Mouse (Mus musculus) embryonic facial prominence, embryonic 14.5 days (tissue): ENCODE data around the gene Ppp5c. TPM values are rescaled to one million over a fixed set of nuclear protein-coding genes. Genes with fewer than 3 reads are reported as not detected.

ENCODE experiments used
- ATAC-seq: fragments of 200-750 bp; cut with Nextera tagmentation; 2 replicates; pipeline ENCODE4 v1.8.0; 2017; ENCODE audit warnings: low read depth, moderate number of reproducible peaks, moderate TSS enrichment
- DNase-seq: peaks from one replicate; pipeline ENCODE4 v3.0.0-alpha.2; 2015; ENCODE audit warnings: low spot score
- H3K27ac ChIP-seq: fragments of 300-500 bp; sonication (generic); replicated peaks from 2 replicates; pipeline ENCODE4 v1.5.1; 2014; ENCODE audit warnings: low read depth, mild to moderate bottlenecking, low read length, moderate library complexity
- H3K27me3 ChIP-seq: fragments of 300-500 bp; sonication (generic); replicated peaks from 2 replicates; pipeline ENCODE4 v1.6.1; 2014; ENCODE audit warnings: low read length; ENCODE audit not compliant: control insufficient read depth, insufficient read depth
- H3K36me3 ChIP-seq: fragments of 300-500 bp; sonication (generic); 2 replicates; pipeline ENCODE4 v1.6.1; 2014; ENCODE audit warnings: low read length, mixed read lengths; ENCODE audit not compliant: control insufficient read depth, insufficient read depth
- H3K4me1 ChIP-seq: fragments of 300-500 bp; sonication (generic); 2 replicates; pipeline ENCODE4 v1.6.1; 2014; ENCODE audit warnings: antibody characterized with exemption, low read length; ENCODE audit not compliant: control insufficient read depth, insufficient read depth
- H3K4me2 ChIP-seq: fragments of 300-500 bp; sonication (generic); 2 replicates; pipeline ENCODE4 v1.6.1; 2014; ENCODE audit warnings: low read depth, mild to moderate bottlenecking, low read length, moderate library complexity, mixed read lengths
- H3K4me3 ChIP-seq: fragments of 300-500 bp; sonication (generic); 2 replicates; pipeline ENCODE4 v1.5.1; 2014; ENCODE audit warnings: low read depth, mild to moderate bottlenecking, low read length
- H3K9ac ChIP-seq: fragments of 300-500 bp; sonication (generic); 2 replicates; pipeline ENCODE4 v1.6.1; 2014; ENCODE audit warnings: low read depth, mild to moderate bottlenecking, low read length, moderate library complexity, mixed read lengths
- H3K9me3 ChIP-seq: fragments of 300-500 bp; sonication (generic); 2 replicates; pipeline ENCODE4 v1.6.1; 2016; ENCODE audit warnings: low read length; ENCODE audit not compliant: control insufficient read depth
- WGBS: fragments of 180-500 bp; shearing (Covaris S2); extraction: QIAGEN DNeasy Blood & Tissue Kit; methylation state at CpG from one replicate; pipeline ENCODE4 v1.1.7; 2014; 5-methylcytosine and 5-hydroxymethylcytosine counted together
- polyA plus RNA-seq: library from polyadenylated mRNA; unstranded; fragments of >200 nt; fragmentation: Nextera tagmentation; extraction: Ambion mirVana; gene quantifications from 2 replicates; pipeline ENCODE4 v1.2.1, GENCODE M21; 2014

Gene Ppp5c
- polyA plus RNA-seq, 1 experiment from 2014 or later = 99.0 TPM

GRCm38 (mm10) chr7:17056601-17057523 lies 29.1 kb upstream of the Ppp5c start:
- H3K27me3 ChIP-seq = no peaks in the 10 kb centered on the region
- peaks cover 26% of the 10 kb centered on the region for H3K36me3 ChIP-seq
- peak overlapping the region; percentile 43 for H3K4me3 ChIP-seq
- DNase-seq (peak; percentile 86), ATAC-seq (0 out of 2 replicates have a peak, but pooled peaks have one; percentile 2)
- H3K9ac ChIP-seq = peak overlapping the region; percentile 52
- H3K4me2 ChIP-seq = peak overlapping the region; percentile 75
- 33% methylated on average over 13 of the region's 14 CpGs for WGBS
- peaks cover 42% of the 10 kb centered on the region for H3K4me1 ChIP-seq
- H3K27ac ChIP-seq = peak overlapping the region; percentile 95
- no peaks in the 10 kb centered on the region for H3K9me3 ChIP-seq

GRCm38 (mm10) chr7:17056081-17056581 lies 28.4 kb upstream of the Ppp5c start:
- WGBS = 2% methylated on average over 15 of the region's 42 CpGs
- Histone ChIP-seq H3K9me3 (no peaks in the 10 kb centered on the region), H3K4me1 (peaks cover 40% of the 10 kb centered on the region), H3K27me3 (no peaks in the 10 kb centered on the region), H3K9ac (peak overlapping the region; percentile 52), H3K27ac (peak overlapping the region; percentile 95), H3K4me2 (peak overlapping the region; percentile 75), H3K4me3 (peak overlapping the region; percentile 43), H3K36me3 (peaks cover 31% of the 10 kb centered on the region)
- DNase-seq = peak; percentile 96
- ATAC-seq = peak; percentile 75

GRCm38 (mm10) chr7:17055287-17055946 lies 27.7 kb upstream of the Ppp5c start:
- peaks cover 36% of the 10 kb centered on the region for H3K36me3 ChIP-seq
- H3K27me3 ChIP-seq = no peaks in the 10 kb centered on the region
- no peak overlapping the region for H3K27ac ChIP-seq
- ATAC-seq (no peak), DNase-seq (no peak)
- H3K9ac ChIP-seq = peak overlapping the region; percentile 52; the same call in 1 of the 2 replicates
- H3K4me3 ChIP-seq = peak overlapping the region; percentile 43
- 84% methylated on average over 4 of the region's 4 CpGs for WGBS
- H3K9me3 ChIP-seq = no peaks in the 10 kb centered on the region
- peak overlapping the region; percentile 75 for H3K4me2 ChIP-seq
- peaks cover 33% of the 10 kb centered on the region for H3K4me1 ChIP-seq

GRCm38 (mm10) chr7:17054325-17054989 lies 26.7 kb upstream of the Ppp5c start:
- H3K9me3 ChIP-seq = no peaks in the 10 kb centered on the region
- no peak overlapping the region for H3K4me3 ChIP-seq
- H3K27ac ChIP-seq = no peak overlapping the region
- no peak for ATAC-seq
- peaks cover 46% of the 10 kb centered on the region for H3K36me3 ChIP-seq
- peaks cover 24% of the 10 kb centered on the region for H3K4me1 ChIP-seq
- no peak for DNase-seq
- H3K4me2 ChIP-seq = no peak overlapping the region
- H3K9ac ChIP-seq = no peak overlapping the region
- H3K27me3 ChIP-seq = no peaks in the 10 kb centered on the region
- WGBS = 93% methylated on average over 12 of the region's 16 CpGs

GRCm38 (mm10) chr7:17050933-17051594 lies 23.3 kb upstream of the Ppp5c start:
- no peak overlapping the region for H3K9ac ChIP-seq
- H3K4me1 ChIP-seq = no peaks in the 10 kb centered on the region; the same call in 1 of the 2 replicates
- H3K9me3 ChIP-seq = no peaks in the 10 kb centered on the region
- 10% methylated on average over 15 of the region's 17 CpGs for WGBS
- peak; percentile 24; the same call in 1 of the 2 replicates for ATAC-seq
- no peak overlapping the region for H3K4me3 ChIP-seq
- H3K4me2 ChIP-seq = no peak overlapping the region
- no peak overlapping the region for H3K27ac ChIP-seq
- DNase-seq = peak; percentile 77
- H3K36me3 ChIP-seq = peaks cover 69% of the 10 kb centered on the region
- H3K27me3 ChIP-seq = no peaks in the 10 kb centered on the region

GRCm38 (mm10) chr7:17050491-17050890 lies 22.8 kb upstream of the Ppp5c start:
- no peak overlapping the region for H3K9ac ChIP-seq
- WGBS = 72% methylated on average over 11 of the region's 11 CpGs
- no peaks in the 10 kb centered on the region for H3K27me3 ChIP-seq
- H3K4me2 ChIP-seq = no peak overlapping the region
- H3K4me1 ChIP-seq = no peaks in the 10 kb centered on the region
- H3K9me3 ChIP-seq = no peaks in the 10 kb centered on the region
- no peak for ATAC-seq
- H3K4me3 ChIP-seq = no peak overlapping the region
- H3K36me3 ChIP-seq = peaks cover 73% of the 10 kb centered on the region
- no peak overlapping the region for H3K27ac ChIP-seq
- no peak for DNase-seq

- no peak overlapping the region for H3K4me3 ChIP-seq
- H3K36me3 ChIP-seq = peaks cover 71% of the 10 kb centered on the region
- no peaks in the 10 kb centered on the region for H3K9me3 ChIP-seq
- no peak for DNase-seq
- no peak overlapping the region for H3K4me2 ChIP-seq
- H3K27me3 ChIP-seq = no peaks in the 10 kb centered on the region
- H3K4me1 ChIP-seq = no peaks in the 10 kb centered on the region
- ATAC-seq = no peak
- 84% methylated on average over 10 of the region's 10 CpGs for WGBS
- H3K9ac ChIP-seq = no peak overlapping the region
- no peak overlapping the region for H3K27ac ChIP-seq
Measured at GRCm38 (mm10) chr7:17048431-17049190, 20.9 kb upstream of the Ppp5c start.
